Mouse (Mus musculus) liver, postnatal 0 days (tissue): ENCODE results near the gene Slc24a4.

Experiments used
- CTCF ChIP-seq: sonication (generic); IDR thresholded peaks from 2 replicates; pipeline ENCODE4 v1.5.1; 2016; ENCODE audit warnings: antibody characterized with exemption, low read depth
- EP300 ChIP-seq: IDR thresholded peaks from 2 replicates; pipeline ENCODE4 v1.6.1; 2016; ENCODE audit warnings: antibody characterized with exemption, low read depth, mild to moderate bottlenecking

GRCm38 (mm10) chr12:102167302-102167701, 38.8 kb downstream of the Slc24a4 start:
- no peak for TF ChIP-seq CTCF
- no peak for TF ChIP-seq EP300
